Mouse (Mus musculus): Measurements from ENCODE around the gene Gm49333. TPM values are rescaled to one million over a fixed set of nuclear protein-coding genes. Genes with fewer than 3 reads are reported as not detected.

The Gm49333 gene
- total and polyA plus RNA-seq, 3 experiments, result not detected

DNA sequence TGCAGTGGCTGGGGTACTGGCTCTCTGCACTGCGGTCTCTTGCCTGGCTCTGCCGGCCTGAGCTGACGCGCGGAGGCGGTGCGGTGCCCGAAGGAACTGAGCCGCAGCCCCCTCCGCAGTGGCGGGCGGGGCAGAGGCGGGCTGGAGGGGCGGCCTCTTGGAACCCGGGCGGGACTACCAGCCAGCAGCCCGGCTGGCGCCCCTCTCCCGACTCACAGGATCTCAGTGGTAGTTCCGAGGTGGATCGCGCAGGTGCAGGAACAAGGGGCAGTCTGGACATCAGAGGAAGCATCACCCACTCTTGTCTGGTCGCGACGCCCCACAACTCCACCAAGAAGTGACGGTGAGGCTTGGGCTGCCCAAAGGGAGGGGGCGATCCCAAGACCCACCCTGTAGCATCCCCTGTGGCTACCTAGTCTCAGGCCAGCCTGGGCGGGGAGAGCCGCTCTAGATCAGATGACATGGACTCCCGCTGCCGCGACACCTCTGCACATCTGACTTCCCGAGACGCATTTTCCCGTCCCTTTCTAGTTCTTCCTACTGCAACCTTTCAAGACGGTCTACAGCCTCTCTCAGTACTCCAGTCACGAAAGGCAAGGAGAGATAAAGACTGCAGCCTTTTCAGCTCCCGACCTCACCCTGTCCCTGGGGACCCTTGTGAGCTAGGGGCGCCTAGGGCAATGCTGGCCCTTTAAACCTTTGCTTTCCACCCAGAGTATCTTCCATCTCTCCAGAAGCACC, 21.3 kb upstream of the Gm49333 start:
- Histone ChIP-seq H3K27me3 (ENCODE audit: control insufficient read depth in 1 of 2, insufficient read depth in 2 of 2, low read length in 2 of 2) (peaks cover 0 to 4% of the 10 kb centered on the region in 2 experiments; a peak in 2 of 4 replicates), H3K4me3 (ENCODE audit: control insufficient read depth in 1 of 2, insufficient read depth in 1 of 2, low read depth in 2 of 2, low read length in 2 of 2) (no peak overlapping the region), H3K27ac (ENCODE audit: control insufficient read depth, low read depth, low read length) (no peak overlapping the region), H3K9ac (ENCODE audit: control insufficient read depth, low read depth, low read length, poor library complexity, severe bottlenecking) (no peak overlapping the region), H3K79me2 (ENCODE audit: control insufficient read depth, insufficient read depth, low read length, poor library complexity) (no peaks in the 10 kb centered on the region), H3K9me3 (replicated peaks; ENCODE audit: insufficient read depth, low read length) (no peaks in the 10 kb centered on the region), H3K4me1 (ENCODE audit: control insufficient read depth in 1 of 2, insufficient read depth in 2 of 2, low read length in 2 of 2) (peaks cover 3 to 9% of the 10 kb centered on the region in 2 experiments; a peak in 3 of 4 replicates), H3K36me3 (ENCODE audit: control insufficient read depth in 1 of 2, insufficient read depth in 2 of 2, low read length in 2 of 2) (peaks cover 0 to 5% of the 10 kb centered on the region in 2 experiments; a peak in 2 of 4 replicates)
- TF ChIP-seq USF2 (IDR thresholded peaks at IDR 0.05; ENCODE audit: borderline replicate concordance in 1 of 2, insufficient read depth in 1 of 2, low read depth in 1 of 2, low read length in 2 of 2) (no peak), RAD21 (IDR thresholded peaks at IDR 0.05; ENCODE audit: low read depth, low read length) (no peak), NRF1 (IDR thresholded peaks at IDR 0.05; ENCODE audit: insufficient read depth, low read depth, low read length, poor library complexity, severe bottlenecking) (no peak), BHLHE40 (IDR thresholded peaks at IDR 0.05; ENCODE audit: borderline replicate concordance, low read depth, low read length) (no peak), EP300 (IDR thresholded peaks at IDR 0.05; ENCODE audit: low read depth in 1 of 2, low read length in 2 of 2) (no peak)
- no peak for DNase-seq (ENCODE audit: low read depth, low spot score)

DNA sequence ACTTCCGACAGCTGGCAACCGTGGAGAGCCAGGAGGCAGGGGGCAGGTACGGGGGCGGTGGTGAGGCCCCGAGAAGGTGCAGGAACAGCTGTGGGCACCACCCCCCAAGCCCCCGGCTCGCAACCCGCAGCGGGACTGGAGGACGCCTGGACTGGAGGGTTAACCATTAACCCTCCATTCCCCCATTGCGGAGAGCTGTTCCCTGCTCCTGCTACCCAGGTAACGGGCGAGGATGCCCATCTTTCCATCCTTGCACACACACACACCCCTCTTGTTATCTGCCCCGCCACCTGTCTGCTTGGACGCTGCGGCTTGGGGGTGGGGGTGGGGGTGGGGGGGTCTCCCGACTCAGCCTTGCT, 20.8 kb upstream of the Gm49333 start:
- Histone ChIP-seq H3K79me2 (ENCODE audit: control insufficient read depth, insufficient read depth, low read length, poor library complexity) (no peaks in the 10 kb centered on the region), H3K9ac (ENCODE audit: control insufficient read depth, low read depth, low read length, poor library complexity, severe bottlenecking) (no peak overlapping the region), H3K27ac (ENCODE audit: control insufficient read depth, low read depth, low read length) (no peak overlapping the region), H3K9me3 (replicated peaks; ENCODE audit: insufficient read depth, low read length) (no peaks in the 10 kb centered on the region), H3K27me3 (ENCODE audit: control insufficient read depth in 1 of 2, insufficient read depth in 2 of 2, low read length in 2 of 2) (peaks cover 0 to 4% of the 10 kb centered on the region in 2 experiments; a peak in 2 of 4 replicates), H3K36me3 (ENCODE audit: control insufficient read depth in 1 of 2, insufficient read depth in 2 of 2, low read length in 2 of 2) (peaks cover 0 to 10% of the 10 kb centered on the region in 2 experiments; a peak in 2 of 4 replicates), H3K4me3 (ENCODE audit: control insufficient read depth in 1 of 2, insufficient read depth in 1 of 2, low read depth in 2 of 2, low read length in 2 of 2) (no peak overlapping the region), H3K4me1 (ENCODE audit: control insufficient read depth in 1 of 2, insufficient read depth in 2 of 2, low read length in 2 of 2) (peaks cover 6 to 15% of the 10 kb centered on the region in 2 experiments)
- TF ChIP-seq MAX (IDR thresholded peaks at IDR 0.05; ENCODE audit: low read length) (no peak), MEF2A (IDR thresholded peaks at IDR 0.05; ENCODE audit: extremely low read depth, insufficient replicate concordance, low read depth, low read length, poor library complexity, severe bottlenecking) (no peak), TCF12 (IDR thresholded peaks at IDR 0.05; ENCODE audit: low read depth, low read length) (no peak), MXI1 (IDR thresholded peaks at IDR 0.05; ENCODE audit: low read depth, low read length) (no peak)
- DNase-seq (ENCODE audit: low read depth, low spot score), result no peak

DNA sequence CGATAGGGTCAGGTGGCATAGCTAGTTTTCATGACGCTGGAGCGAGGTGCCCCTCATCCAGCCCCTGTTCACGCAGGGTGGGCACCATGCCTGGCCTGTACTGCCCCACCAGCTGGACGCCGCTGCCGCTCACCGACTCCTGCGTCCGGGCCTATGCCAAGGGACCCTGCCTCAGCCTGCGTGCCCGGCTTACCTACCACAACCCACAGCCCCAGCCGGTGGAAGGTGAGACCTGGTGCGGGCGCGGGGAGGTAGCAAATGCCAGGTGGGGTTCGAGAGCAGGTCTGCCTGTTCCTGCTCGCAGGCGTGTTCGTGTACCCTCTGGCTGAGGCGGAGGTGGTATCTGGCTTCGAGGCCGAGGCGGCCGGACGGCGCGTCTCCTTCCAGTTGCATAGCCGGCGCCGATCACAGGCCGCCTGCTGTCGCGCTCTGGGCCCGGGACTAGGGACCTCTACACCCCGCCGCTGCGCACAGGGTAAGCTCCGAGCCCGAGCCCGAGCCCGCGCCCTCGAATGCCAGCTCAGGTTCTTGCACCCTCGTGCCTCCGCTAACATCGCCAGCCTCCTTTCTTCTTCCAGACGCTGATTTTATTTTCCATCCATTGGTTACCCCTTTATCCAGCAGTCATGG, 20.2 kb upstream of the Gm49333 start:
- TF ChIP-seq RAD21 (IDR thresholded peaks at IDR 0.05; ENCODE audit: low read depth, low read length) (no peak), NELFE (IDR thresholded peaks at IDR 0.05; ENCODE audit: low read depth, low read length) (no peak), POLR2AphosphoS2 (IDR thresholded peaks at IDR 0.05; ENCODE audit: low read length) (no peak), CHD1 (IDR thresholded peaks at IDR 0.05; ENCODE audit: low read depth, low read length) (no peak), POLR2A (IDR thresholded peaks at IDR 0.05; ENCODE audit: control insufficient read depth in 1 of 2, insufficient read depth in 1 of 2, low read depth in 1 of 2, low read length in 2 of 2, poor library complexity in 1 of 2) (no peak), TBP (IDR thresholded peaks at IDR 0.05; ENCODE audit: low read depth, low read length) (no peak), ZKSCAN1 (IDR thresholded peaks at IDR 0.05; ENCODE audit: low read depth, low read length) (no peak), TCF12 (IDR thresholded peaks at IDR 0.05; ENCODE audit: low read depth, low read length) (no peak), SMC3 (IDR thresholded peaks at IDR 0.05; ENCODE audit: low read depth, low read length) (no peak), NRF1 (IDR thresholded peaks at IDR 0.05; ENCODE audit: insufficient read depth, low read depth, low read length, poor library complexity, severe bottlenecking) (no peak), MAZ (IDR thresholded peaks at IDR 0.05; ENCODE audit: low read depth, low read length) (no peak), MAFK (IDR thresholded peaks at IDR 0.05; ENCODE audit: borderline replicate concordance, low read depth, low read length) (no peak)
- H3K27me3 ChIP-seq (ENCODE audit: control insufficient read depth in 1 of 2, insufficient read depth in 2 of 2, low read length in 2 of 2), result peaks cover 0 to 4% of the 10 kb centered on the region in 2 experiments; a peak in 2 of 4 replicates
- DNase-seq (ENCODE audit: low read depth, low spot score), result no peak
- H3K9me3 ChIP-seq (replicated peaks; ENCODE audit: insufficient read depth, low read length), result no peaks in the 10 kb centered on the region
- H3K4me3 ChIP-seq (ENCODE audit: control insufficient read depth in 1 of 2, insufficient read depth in 1 of 2, low read depth in 2 of 2, low read length in 2 of 2), result no peak overlapping the region
- H3K27ac ChIP-seq (ENCODE audit: control insufficient read depth, low read depth, low read length), result no peak overlapping the region
- H3K4me1 ChIP-seq (ENCODE audit: control insufficient read depth in 1 of 2, insufficient read depth in 2 of 2, low read length in 2 of 2), result peaks cover 6 to 20% of the 10 kb centered on the region in 2 experiments
- no peak overlapping the region for H3K9ac ChIP-seq (ENCODE audit: control insufficient read depth, low read depth, low read length, poor library complexity, severe bottlenecking)
- no peaks in the 10 kb centered on the region for H3K79me2 ChIP-seq (ENCODE audit: control insufficient read depth, insufficient read depth, low read length, poor library complexity)
- H3K36me3 ChIP-seq (ENCODE audit: control insufficient read depth in 1 of 2, insufficient read depth in 2 of 2, low read length in 2 of 2), result peaks cover 0 to 15% of the 10 kb centered on the region in 2 experiments; a peak in 2 of 4 replicates

All from MEL (cell line).